Mouse (Mus musculus) forebrain, embryonic 16.5 days (tissue): ENCODE results near the gene Sparcl1. TPM values are rescaled to one million over a fixed set of nuclear protein-coding genes. Genes with fewer than 3 reads are reported as not detected.

Source experiments
- ATAC-seq: fragments of 200-750 bp; cut with Nextera tagmentation; 2 replicates; pipeline ENCODE4 v1.8.0; 2017; ENCODE audit warnings: mild to moderate bottlenecking, moderate library complexity
- H3K27ac ChIP-seq: fragments of 300-500 bp; sonication (generic); 2 replicates; pipeline ENCODE4 v1.5.1; 2014; ENCODE audit warnings: low read length, control low read depth
- H3K27me3 ChIP-seq: fragments of 300-500 bp; sonication (generic); replicated peaks from 2 replicates; pipeline ENCODE4 v1.6.1; 2014; ENCODE audit warnings: low read length; ENCODE audit not compliant: control insufficient read depth, insufficient read depth
- H3K36me3 ChIP-seq: fragments of 300-500 bp; sonication (generic); 2 replicates; pipeline ENCODE4 v1.6.1; 2014; ENCODE audit not compliant: control insufficient read depth, insufficient read depth
- H3K4me1 ChIP-seq: fragments of 300-500 bp; sonication (generic); replicated peaks from 2 replicates; pipeline ENCODE4 v1.6.1; 2014; ENCODE audit warnings: low read length; ENCODE audit not compliant: control insufficient read depth, insufficient read depth
- H3K4me2 ChIP-seq: fragments of 300-500 bp; sonication (generic); 2 replicates; pipeline ENCODE4 v1.6.1; 2014; ENCODE audit warnings: mild to moderate bottlenecking, low read length, control low read depth
- H3K4me3 ChIP-seq: fragments of 300-500 bp; sonication (generic); replicated peaks from 2 replicates; pipeline ENCODE4 v1.5.1; 2014; ENCODE audit warnings: mild to moderate bottlenecking, low read length, control low read depth
- H3K9ac ChIP-seq: fragments of 300-500 bp; sonication (generic); replicated peaks from 2 replicates; pipeline ENCODE4 v1.6.1; 2014; ENCODE audit warnings: low read depth, low read length, control low read depth
- H3K9me3 ChIP-seq: fragments of 300-500 bp; sonication (generic); 2 replicates; pipeline ENCODE4 v1.6.1; 2016; ENCODE audit warnings: low read length; ENCODE audit not compliant: control insufficient read depth
- WGBS: fragments of 180-500 bp; shearing (Covaris S2); extraction: QIAGEN DNeasy Blood & Tissue Kit; methylation state at CpG from one replicate; pipeline ENCODE4 v1.1.7; 2014; 5-methylcytosine and 5-hydroxymethylcytosine counted together
- polyA plus RNA-seq: library from polyadenylated mRNA; unstranded; fragments of >200 nt; fragmentation: Nextera tagmentation; extraction: Ambion mirVana; gene quantifications from 2 replicates; pipeline ENCODE4 v1.2.1, GENCODE M21; 2015

The Sparcl1 gene
- polyA plus RNA-seq, 1 experiment from 2014 or later: 110 TPM

DNA sequence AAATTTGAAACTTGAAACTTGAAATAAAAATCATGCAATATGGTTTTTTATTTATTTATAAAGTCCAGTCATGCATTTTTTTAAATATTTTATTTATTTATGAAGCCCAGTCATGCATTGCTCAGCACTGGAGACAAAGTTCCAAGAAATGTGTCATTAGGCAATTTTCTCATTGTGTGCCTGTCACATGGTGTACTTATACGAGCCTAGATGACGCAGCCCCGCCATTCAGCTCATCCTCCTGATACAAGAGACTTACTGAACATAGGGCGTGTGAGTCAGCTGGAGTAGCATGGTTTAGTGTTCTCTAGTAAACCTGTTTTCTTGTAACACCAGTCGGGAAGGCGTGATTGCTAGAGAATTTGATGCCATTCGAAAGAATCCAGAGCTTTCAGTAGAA, 57.2 kb downstream of the Sparcl1 start:
- no peak for ATAC-seq
- Histone ChIP-seq H3K27me3 (no peaks in the 10 kb centered on the region), H3K4me1 (no peaks in the 10 kb centered on the region), H3K4me2 (no peak overlapping the region), H3K9ac (no peak overlapping the region), H3K9me3 (no peaks in the 10 kb centered on the region), H3K4me3 (no peak overlapping the region), H3K36me3 (peaks cover 3% of the 10 kb centered on the region), H3K27ac (no peak overlapping the region)
- 79% methylated on average over 7 of the region's 7 CpGs for WGBS

DNA sequence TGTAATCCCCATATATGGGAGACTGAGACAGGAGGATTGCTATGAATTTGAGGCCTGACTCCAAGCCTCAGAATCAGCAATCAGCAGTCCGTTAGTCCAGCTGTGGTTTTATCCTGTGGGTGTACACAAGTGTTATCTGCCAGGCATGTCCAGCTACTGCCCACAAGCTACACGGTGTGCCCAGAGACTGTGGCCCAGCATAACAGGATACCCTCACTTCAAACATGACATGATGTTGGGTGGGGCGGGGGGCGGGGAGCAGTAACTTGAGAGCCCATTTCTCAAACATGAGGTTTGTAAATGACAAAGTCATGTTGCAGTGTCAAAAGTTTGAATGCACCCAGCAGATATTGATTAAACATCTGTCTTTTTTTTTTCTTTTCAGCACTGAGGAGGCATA, 57.7 kb downstream of the Sparcl1 start:
- Histone ChIP-seq H3K27ac (no peak overlapping the region), H3K9ac (no peak overlapping the region), H3K4me1 (no peaks in the 10 kb centered on the region), H3K27me3 (no peaks in the 10 kb centered on the region), H3K4me3 (no peak overlapping the region), H3K4me2 (no peak overlapping the region), H3K36me3 (peaks cover 7% of the 10 kb centered on the region), H3K9me3 (no peaks in the 10 kb centered on the region)
- no peak for ATAC-seq
- WGBS: 93% methylated on average over 4 of the region's 4 CpGs

DNA sequence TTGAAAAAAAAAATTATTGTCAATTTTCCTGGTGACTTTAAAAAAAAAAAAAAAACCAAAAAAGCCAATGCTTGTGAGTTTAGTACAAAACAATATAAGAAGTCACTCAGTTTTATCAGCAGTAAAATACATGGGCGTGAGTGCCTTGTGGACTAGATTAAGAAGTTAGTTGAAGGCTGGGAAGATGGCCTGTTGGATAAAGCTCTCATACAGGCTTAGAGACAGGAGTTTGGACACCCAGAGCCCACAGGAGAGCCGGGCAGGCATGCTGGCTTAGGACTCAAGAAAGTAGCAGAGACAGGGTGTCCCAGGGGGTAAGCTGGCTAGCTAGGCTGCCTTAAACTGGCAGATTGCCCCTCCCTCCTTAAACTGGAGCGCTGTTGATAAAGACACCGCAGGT, 58.6 kb downstream of the Sparcl1 start:
- Histone ChIP-seq H3K36me3 (peaks cover 11% of the 10 kb centered on the region), H3K4me1 (no peaks in the 10 kb centered on the region), H3K9ac (no peak overlapping the region), H3K9me3 (no peaks in the 10 kb centered on the region), H3K27ac (no peak overlapping the region), H3K4me2 (no peak overlapping the region), H3K27me3 (no peaks in the 10 kb centered on the region), H3K4me3 (no peak overlapping the region)
- ATAC-seq: no peak
- WGBS: 96% methylated on average over 4 of the region's 4 CpGs

DNA sequence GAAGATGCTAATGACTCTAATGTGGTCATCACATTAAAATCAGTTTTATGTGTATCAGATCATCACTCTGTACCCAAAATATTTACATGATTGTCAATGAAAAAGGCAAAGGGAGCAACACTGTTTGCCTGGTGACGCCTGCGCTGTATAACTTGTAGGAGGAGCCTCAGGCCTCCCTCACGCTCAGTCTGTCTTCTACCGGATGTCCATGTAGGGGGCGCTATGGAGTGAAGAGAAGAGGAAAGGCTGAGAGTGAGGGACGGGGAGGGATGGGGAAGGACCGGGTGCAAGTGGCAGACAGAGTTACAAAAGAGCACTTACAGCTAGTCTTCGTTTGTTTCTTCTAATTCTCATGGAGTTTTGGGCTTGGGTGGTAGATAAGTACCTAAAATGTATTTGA, 60.6 kb downstream of the Sparcl1 start:
- ATAC-seq: no peak
- no peak overlapping the region for H3K27ac ChIP-seq
- WGBS: 63% methylated on average over 8 of the region's 8 CpGs

DNA sequence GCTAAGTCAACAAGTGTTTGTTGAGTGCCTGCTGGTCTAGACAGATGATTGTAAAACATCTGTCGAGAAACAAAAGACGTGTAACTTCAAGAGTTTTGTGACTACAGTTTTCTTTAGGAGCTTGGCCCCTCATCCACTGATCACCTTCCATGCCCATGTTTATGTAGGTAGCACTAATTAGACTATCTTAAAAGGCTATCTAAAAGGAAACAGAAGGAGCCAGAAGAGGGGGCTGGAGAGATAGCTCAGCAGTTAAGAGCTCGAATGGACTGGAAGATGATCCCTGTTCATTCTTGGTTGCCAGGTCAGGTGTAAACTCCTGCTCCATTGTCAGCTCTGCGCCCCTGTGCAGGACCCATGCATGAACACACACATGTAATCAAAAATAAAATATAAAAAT, 65.4 kb downstream of the Sparcl1 start:
- Histone ChIP-seq H3K4me2 (peak overlapping the region; percentile 70), H3K4me1 (peaks cover 15% of the 10 kb centered on the region), H3K9me3 (no peaks in the 10 kb centered on the region), H3K27ac (no peak overlapping the region), H3K27me3 (no peaks in the 10 kb centered on the region), H3K4me3 (no peak overlapping the region), H3K36me3 (peaks cover 11% of the 10 kb centered on the region), H3K9ac (no peak overlapping the region)
- ATAC-seq: no peak
- WGBS: 49% methylated on average over 4 of the region's 4 CpGs

More for the DNA sequence above, 60.6 kb downstream of the Sparcl1 start:
- no peak overlapping the region for H3K4me2 ChIP-seq
- H3K9me3 ChIP-seq: no peaks in the 10 kb centered on the region
- peaks cover 11% of the 10 kb centered on the region for H3K36me3 ChIP-seq
- no peak overlapping the region for H3K9ac ChIP-seq
- H3K4me3 ChIP-seq: no peak overlapping the region
- no peaks in the 10 kb centered on the region for H3K27me3 ChIP-seq
- H3K4me1 ChIP-seq: peaks cover 3% of the 10 kb centered on the region; the same call in 1 of the 2 replicates

DNA sequence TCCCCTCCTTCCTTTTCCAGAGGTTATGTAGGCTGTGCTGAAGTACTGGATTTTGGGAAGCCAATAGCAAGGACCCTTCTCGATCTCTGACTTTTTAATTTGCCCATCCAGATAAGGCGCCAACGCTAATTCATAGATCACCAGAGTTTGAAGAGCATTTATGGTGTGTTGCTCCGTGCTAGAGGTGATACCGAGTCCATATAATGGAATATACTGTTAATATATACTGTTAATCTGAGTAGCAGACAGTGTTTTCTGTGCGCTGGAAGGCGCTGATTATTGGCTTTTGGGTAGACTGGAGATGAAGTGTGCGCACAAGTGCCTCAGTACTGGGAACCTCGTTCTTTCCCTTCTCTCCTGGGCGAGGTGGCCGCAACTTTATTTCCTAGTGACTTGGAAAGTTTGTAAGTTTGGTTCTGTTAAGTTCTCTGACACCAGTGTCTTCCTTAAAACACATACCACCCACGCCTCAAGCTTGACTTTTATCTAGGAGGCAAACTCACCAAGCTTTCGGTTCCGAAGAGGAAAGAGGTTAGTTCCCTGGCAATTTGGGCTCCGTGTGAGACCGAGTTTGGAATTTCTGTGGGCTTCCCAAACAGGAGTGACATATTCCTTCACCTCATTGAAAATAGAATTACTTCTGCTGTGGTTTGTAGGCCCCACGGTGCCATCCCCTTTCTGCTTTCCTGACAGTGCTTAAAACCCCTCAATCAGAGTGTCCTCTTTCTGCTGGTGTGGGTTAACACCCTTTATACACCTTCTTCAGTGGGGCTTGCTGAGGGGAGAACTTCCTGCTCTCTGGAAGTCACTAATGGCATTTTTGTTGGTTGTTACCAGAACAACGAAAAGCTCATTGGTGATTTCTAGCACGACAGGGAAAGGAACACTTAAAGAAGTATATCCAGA, 66.1 kb downstream of the Sparcl1 start:
- H3K27me3 ChIP-seq: no peaks in the 10 kb centered on the region
- ATAC-seq: no peak
- peak overlapping the region; percentile 87 for H3K4me3 ChIP-seq
- 5% methylated on average over 19 of the region's 19 CpGs for WGBS
- H3K9me3 ChIP-seq: no peaks in the 10 kb centered on the region
- H3K9ac ChIP-seq: peak overlapping the region; percentile 91
- H3K27ac ChIP-seq: peak overlapping the region; percentile 69
- peaks cover 15% of the 10 kb centered on the region for H3K4me1 ChIP-seq
- peak overlapping the region; percentile 70 for H3K4me2 ChIP-seq
- peaks cover 11% of the 10 kb centered on the region for H3K36me3 ChIP-seq

DNA sequence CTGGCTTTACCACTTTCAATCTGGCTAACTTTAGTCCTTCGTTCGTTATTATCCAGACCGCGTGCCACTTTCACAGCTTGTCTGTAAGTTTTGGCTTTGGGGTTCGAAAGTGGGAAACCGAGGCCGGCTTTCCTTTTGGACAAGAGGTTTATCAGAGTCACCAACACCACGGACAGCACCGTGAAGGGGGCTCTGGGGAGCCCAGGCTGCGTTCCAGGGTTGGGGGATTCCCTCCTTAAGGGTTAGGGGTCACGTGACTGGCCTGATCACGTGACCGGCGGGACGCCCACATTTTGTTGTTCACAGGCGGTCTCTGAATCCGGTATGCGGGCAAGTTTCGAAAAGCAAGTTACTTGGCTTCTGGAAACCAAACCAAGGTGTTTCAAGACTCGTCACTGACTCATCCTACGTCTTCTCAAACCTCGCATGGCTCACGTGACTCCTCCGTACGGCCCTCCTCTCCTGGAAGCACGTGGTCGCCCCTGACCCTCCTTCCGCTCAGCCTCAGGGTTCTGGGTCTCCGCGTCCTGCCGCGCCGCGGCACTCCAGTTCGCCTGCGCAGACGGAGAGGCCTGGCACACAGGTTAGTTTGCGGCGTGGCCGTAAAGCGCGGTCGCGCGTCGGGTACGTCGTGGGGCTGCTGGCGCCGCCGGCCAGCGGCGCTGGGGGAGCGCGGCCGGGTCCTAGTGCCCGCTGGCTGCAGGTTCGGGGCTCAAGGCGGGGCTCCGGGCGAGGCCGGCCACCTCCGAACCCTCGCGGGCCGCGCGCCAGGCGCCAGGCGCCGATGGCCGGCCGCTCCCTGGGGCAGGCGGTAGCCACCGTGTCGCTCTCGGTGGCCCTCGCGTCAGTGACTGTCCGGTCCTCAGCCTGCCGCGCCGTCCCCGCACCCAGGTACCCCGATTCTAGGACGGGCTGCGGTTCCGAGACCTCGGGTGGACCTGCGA, 67.0 kb downstream of the Sparcl1 start, which contains the start of gene Nudt9:
Gene Nudt9, plus strand, starts transcription at position 51 of the 944 bp plus-strand sequence.
- H3K4me3 ChIP-seq: peak within 1 kb of the TSS; percentile 87
- peaks cover 10% of the 10 kb centered on the region for H3K36me3 ChIP-seq
- WGBS: 5% methylated on average over 90 of the region's 90 CpGs
- peak within 1 kb of the TSS; percentile 91 for H3K9ac ChIP-seq
- H3K9me3 ChIP-seq: no peaks in the 10 kb centered on the region
- peaks cover 15% of the 10 kb centered on the region for H3K4me1 ChIP-seq
- H3K27ac ChIP-seq: peak within 1 kb of the TSS; percentile 69
- peak; percentile 99 for ATAC-seq
- H3K4me2 ChIP-seq: peak within 1 kb of the TSS; percentile 70
- H3K27me3 ChIP-seq: no peaks in the 10 kb centered on the region

DNA sequence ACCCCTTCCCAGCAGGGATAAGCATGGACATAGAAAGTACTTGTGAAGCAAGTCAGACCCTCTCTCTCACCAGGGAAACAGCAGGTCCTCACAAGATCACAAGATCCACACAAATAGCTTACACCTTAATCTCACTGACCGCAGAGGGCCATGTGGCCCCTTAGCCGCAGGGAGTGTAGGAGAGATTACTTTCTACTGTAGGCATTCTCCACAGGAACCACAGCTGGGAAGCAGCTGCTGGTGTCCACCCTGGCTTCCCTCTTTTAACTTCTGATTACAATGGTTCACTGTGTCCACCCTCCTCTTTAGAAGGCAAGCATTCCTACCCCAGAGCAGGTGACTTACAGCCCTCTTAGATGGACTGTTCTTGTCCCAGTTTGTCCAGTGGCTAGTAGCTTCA, 69.8 kb downstream of the Sparcl1 start:
- no peak overlapping the region for H3K9ac ChIP-seq
- H3K9me3 ChIP-seq: no peaks in the 10 kb centered on the region
- no peaks in the 10 kb centered on the region for H3K36me3 ChIP-seq
- H3K27me3 ChIP-seq: no peaks in the 10 kb centered on the region
- 55% methylated on average over 2 of the region's 2 CpGs for WGBS
- peaks cover 15% of the 10 kb centered on the region for H3K4me1 ChIP-seq
- no peak for ATAC-seq
- H3K4me2 ChIP-seq: no peak overlapping the region
- no peak overlapping the region for H3K27ac ChIP-seq
- H3K4me3 ChIP-seq: no peak overlapping the region

DNA sequence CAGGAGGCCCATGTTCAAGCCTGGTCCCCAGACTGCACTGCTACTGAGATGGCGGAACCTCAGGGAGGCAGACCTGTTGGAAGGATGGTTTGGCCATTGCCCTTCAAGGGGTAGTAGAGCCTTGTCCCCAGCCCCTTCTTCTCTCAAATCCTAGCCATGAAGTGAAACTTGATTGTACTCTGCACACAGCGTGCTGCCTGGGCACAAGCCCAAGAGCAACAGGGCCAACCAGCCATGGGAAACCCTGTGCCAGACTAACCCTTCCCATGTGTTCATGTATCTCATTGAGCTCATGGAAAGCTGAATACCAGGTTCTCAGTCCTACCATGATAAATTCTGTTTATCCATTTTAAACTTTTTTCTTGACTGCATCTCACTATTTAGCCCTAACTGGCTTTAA, 70.6 kb downstream of the Sparcl1 start:
- no peak overlapping the region for H3K4me3 ChIP-seq
- no peaks in the 10 kb centered on the region for H3K36me3 ChIP-seq
- no peaks in the 10 kb centered on the region for H3K9me3 ChIP-seq
- 79% methylated on average over 2 of the region's 2 CpGs for WGBS
- H3K27me3 ChIP-seq: no peaks in the 10 kb centered on the region
- peaks cover 11% of the 10 kb centered on the region for H3K4me1 ChIP-seq
- H3K9ac ChIP-seq: no peak overlapping the region
- no peak overlapping the region for H3K27ac ChIP-seq
- no peak for ATAC-seq
- no peak overlapping the region for H3K4me2 ChIP-seq
